Mouse (Mus musculus): ENCODE measurements around the gene Zer1.

DNA sequence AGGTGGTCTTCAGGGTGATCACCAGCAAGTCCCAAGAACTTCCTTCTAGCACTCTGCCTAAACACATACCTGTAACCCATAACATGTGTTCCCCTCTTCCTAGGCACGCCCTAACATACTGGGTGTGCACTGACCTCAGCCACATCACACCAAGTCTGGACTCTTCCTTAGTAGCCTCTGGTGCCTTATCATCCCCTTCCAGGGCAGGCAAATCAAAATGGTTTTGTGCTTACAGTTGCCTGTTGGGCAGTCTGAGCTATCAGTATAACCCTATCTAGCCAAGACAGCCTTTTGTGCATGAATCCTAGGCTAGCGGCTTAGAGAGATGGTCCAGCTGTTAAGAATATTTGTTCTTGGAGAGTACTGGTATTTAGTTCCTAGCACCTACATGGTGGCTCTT, 12.9 kb downstream of the Zer1 start:
- TF ChIP-seq CTCF (IDR thresholded peaks at IDR 0.05; ENCODE audit: low read depth, low read length): no peak
- no peak for TF ChIP-seq POLR2A (IDR thresholded peaks at IDR 0.05; ENCODE audit: extremely low read depth, insufficient read depth, low read length)

Measured in liver, adult 2 months (tissue).